Mouse (Mus musculus) MEL (cell line): ENCODE data around the gene Epb41l2. TPM values are rescaled to one million over a fixed set of nuclear protein-coding genes. Genes with fewer than 3 reads are reported as not detected.

ENCODE experiments used
- DNase-seq: peaks from one replicate; pipeline ENCODE4 v3.0.0; 2011; ENCODE audit warnings: low read depth, low spot score
- H3K27ac ChIP-seq: 2 replicates; pipeline ENCODE4 v1.5.1; 2012; ENCODE audit warnings: low read depth, mild to moderate bottlenecking, control low read depth, low read length, moderate library complexity; ENCODE audit not compliant: control insufficient read depth
- H3K27me3 ChIP-seq, 2 experiments: fragments of 150-350 bp in 1 of 2; sonication (generic) in 1 of 2; 2 replicates each; pipeline ENCODE4 v1.6.1; 2012; ENCODE audit warnings: low read length in 2 of 2, mild to moderate bottlenecking in 2 of 2, improper control_type of control experiment in 1 of 2, moderate library complexity in 1 of 2; ENCODE audit not compliant: insufficient read depth in 2 of 2, control insufficient read depth in 1 of 2
- H3K36me3 ChIP-seq, 2 experiments: 2 replicates each; pipeline ENCODE4 v1.6.1; 2012 to 2014; ENCODE audit warnings: low read length in 2 of 2, improper control_type of control experiment in 1 of 2, inconsistent platforms in 1 of 2, mild to moderate bottlenecking in 1 of 2; ENCODE audit not compliant: insufficient read depth in 2 of 2, control insufficient read depth in 1 of 2
- H3K4me1 ChIP-seq, 2 experiments: fragments of 150-350 bp in 1 of 2; sonication (generic) in 1 of 2; 2 replicates each; pipeline ENCODE4 v1.6.1; 2012; ENCODE audit warnings: low read length in 2 of 2, improper control_type of control experiment in 1 of 2, mild to moderate bottlenecking in 1 of 2; ENCODE audit not compliant: insufficient read depth in 2 of 2, control insufficient read depth in 1 of 2
- H3K4me3 ChIP-seq, 2 experiments: fragments of 150-350 bp in 1 of 2; sonication (generic) in 1 of 2; 2 replicates each; pipeline ENCODE4 v1.5.1; 2012; ENCODE audit warnings: low read depth in 2 of 2, low read length in 2 of 2, mild to moderate bottlenecking in 2 of 2, moderate library complexity in 2 of 2, control low read depth in 1 of 2, improper control_type of control experiment in 1 of 2; ENCODE audit not compliant: control insufficient read depth in 1 of 2, insufficient read depth in 1 of 2
- H3K79me2 ChIP-seq: 2 replicates; pipeline ENCODE4 v1.6.1; 2012; ENCODE audit warnings: mild to moderate bottlenecking, low read length, moderate library complexity; ENCODE audit not compliant: control insufficient read depth, poor library complexity, insufficient read depth
- H3K9ac ChIP-seq: 2 replicates; pipeline ENCODE4 v1.6.1; 2012; ENCODE audit warnings: low read depth, mild to moderate bottlenecking, control low read depth, low read length, moderate library complexity; ENCODE audit not compliant: control insufficient read depth, poor library complexity, severe bottlenecking
- H3K9me3 ChIP-seq: fragments of 150-350 bp; sonication (generic); replicated peaks from 2 replicates; pipeline ENCODE4 v1.6.1; 2012; ENCODE audit warnings: mild to moderate bottlenecking, low read length, improper control_type of control experiment, moderate library complexity; ENCODE audit not compliant: insufficient read depth
- CHD2 ChIP-seq: IDR thresholded peaks from 2 replicates; pipeline ENCODE4 v1.6.1; 2011; ENCODE audit warnings: low read length, improper control_type of control experiment
- CTCF ChIP-seq, 3 experiments: IDR thresholded peaks in 2 of 3; conservative IDR thresholded peaks in 1 of 3; 2 replicates each; pipeline ENCODE4 v1.5.1; 2011 to 2012; ENCODE audit warnings: low read length in 3 of 3, low read depth in 2 of 3, mild to moderate bottlenecking in 2 of 3, improper control_type of control experiment in 1 of 3, inconsistent platforms in 1 of 3, mixed read lengths in 1 of 3, moderate library complexity in 1 of 3; ENCODE audit not compliant: control insufficient read depth in 1 of 3, insufficient read depth in 1 of 3, poor library complexity in 1 of 3, severe bottlenecking in 1 of 3
- E2F4 ChIP-seq: IDR thresholded peaks from 2 replicates; pipeline ENCODE4 v1.6.1; 2011; ENCODE audit warnings: low read depth, low read length, improper control_type of control experiment, borderline replicate concordance
- ELF1 ChIP-seq: IDR thresholded peaks from 2 replicates; pipeline ENCODE4 v1.6.1; 2014; ENCODE audit warnings: low read depth, mild to moderate bottlenecking, inconsistent platforms, low read length, improper control_type of control experiment, moderate library complexity
- EP300 ChIP-seq, 2 experiments: IDR thresholded peaks; 2 replicates each; pipeline ENCODE4 v1.6.1; 2011; ENCODE audit warnings: improper control_type of control experiment in 2 of 2, low read length in 2 of 2, low read depth in 1 of 2, mild to moderate bottlenecking in 1 of 2
- ETS1 ChIP-seq: IDR thresholded peaks from 2 replicates; pipeline ENCODE4 v1.6.1; 2012; ENCODE audit warnings: low read depth, mild to moderate bottlenecking, inconsistent platforms, low read length, improper control_type of control experiment, moderate library complexity
- GATA1 ChIP-seq: IDR thresholded peaks from 2 replicates; pipeline ENCODE4 v1.6.1; 2011; ENCODE audit warnings: low read depth, low read length, improper control_type of control experiment
- HCFC1 ChIP-seq: IDR thresholded peaks from 2 replicates; pipeline ENCODE4 v1.6.1; 2012; ENCODE audit warnings: low read depth, mild to moderate bottlenecking, inconsistent platforms, low read length, improper control_type of control experiment, moderate library complexity
- JUND ChIP-seq: IDR thresholded peaks from 2 replicates; pipeline ENCODE4 v1.6.1; 2011; ENCODE audit warnings: low read depth, mild to moderate bottlenecking, improper control_type of control experiment, low read length
- KAT2A ChIP-seq: conservative IDR thresholded peaks from 2 replicates; pipeline ENCODE4 v1.6.1; 2012; ENCODE audit warnings: low read depth, low read length, improper control_type of control experiment, inconsistent platforms
- MAFK ChIP-seq: IDR thresholded peaks from 2 replicates; pipeline ENCODE4 v1.6.1; 2011; ENCODE audit warnings: low read depth, mild to moderate bottlenecking, low read length, improper control_type of control experiment, borderline replicate concordance
- MAX ChIP-seq: IDR thresholded peaks from 2 replicates; pipeline ENCODE4 v1.6.1; 2011; ENCODE audit warnings: low read length, improper control_type of control experiment
- MXI1 ChIP-seq: IDR thresholded peaks from 2 replicates; pipeline ENCODE4 v1.6.1; 2011; ENCODE audit warnings: mild to moderate bottlenecking, low read depth, low read length, improper control_type of control experiment
- MYC ChIP-seq: IDR thresholded peaks from 2 replicates; pipeline ENCODE4 v1.6.1; 2011; ENCODE audit warnings: low read depth, mild to moderate bottlenecking, low read length, improper control_type of control experiment, moderate library complexity
- NELFE ChIP-seq: IDR thresholded peaks from 2 replicates; pipeline ENCODE4 v1.6.1; 2011; ENCODE audit warnings: low read depth, low read length, improper control_type of control experiment
- NRF1 ChIP-seq: IDR thresholded peaks from 2 replicates; pipeline ENCODE4 v1.6.1; 2014; ENCODE audit warnings: low read depth, mild to moderate bottlenecking, inconsistent platforms, low read length, improper control_type of control experiment, moderate library complexity; ENCODE audit not compliant: poor library complexity, insufficient read depth, severe bottlenecking
- POLR2AphosphoS5 ChIP-seq: IDR thresholded peaks from 2 replicates; pipeline ENCODE4 v1.6.1; 2012; ENCODE audit warnings: low read depth, borderline replicate concordance, mild to moderate bottlenecking, inconsistent platforms, low read length, moderate library complexity, mixed read lengths
- RAD21 ChIP-seq: IDR thresholded peaks from 2 replicates; pipeline ENCODE4 v1.6.1; 2011; ENCODE audit warnings: mild to moderate bottlenecking, low read depth, low read length, improper control_type of control experiment
- RCOR1 ChIP-seq: IDR thresholded peaks from 2 replicates; pipeline ENCODE4 v1.6.1; 2012; ENCODE audit warnings: low read depth, mild to moderate bottlenecking, inconsistent platforms, low read length, improper control_type of control experiment
- SIN3A ChIP-seq: IDR thresholded peaks from 2 replicates; pipeline ENCODE4 v1.6.1; 2012; ENCODE audit warnings: low read length, improper control_type of control experiment, inconsistent platforms
- TAL1 ChIP-seq: IDR thresholded peaks from 2 replicates; pipeline ENCODE4 v1.6.1; 2012; ENCODE audit warnings: mild to moderate bottlenecking, inconsistent platforms, low read length, moderate library complexity, mixed read lengths
- TBP ChIP-seq: IDR thresholded peaks from 2 replicates; pipeline ENCODE4 v1.8.0; 2011; ENCODE audit warnings: low read depth, low read length, improper control_type of control experiment
- UBTF ChIP-seq: IDR thresholded peaks from 2 replicates; pipeline ENCODE4 v1.6.1; 2012; ENCODE audit warnings: low read depth, mild to moderate bottlenecking, inconsistent platforms, low read length, improper control_type of control experiment, moderate library complexity, borderline replicate concordance; ENCODE audit not compliant: insufficient read depth
- USF1 ChIP-seq: IDR thresholded peaks from 2 replicates; pipeline ENCODE4 v1.6.1; 2014; ENCODE audit warnings: low read depth, mild to moderate bottlenecking, inconsistent platforms, low read length, improper control_type of control experiment, moderate library complexity
- ZC3H11A ChIP-seq: IDR thresholded peaks from 2 replicates; pipeline ENCODE4 v1.6.1; 2012; ENCODE audit warnings: low read depth, mild to moderate bottlenecking, inconsistent platforms, low read length, improper control_type of control experiment
- ZMIZ1 ChIP-seq: IDR thresholded peaks from 2 replicates; pipeline ENCODE4 v1.6.1; 2012; ENCODE audit warnings: low read depth, mild to moderate bottlenecking, inconsistent platforms, low read length, improper control_type of control experiment, moderate library complexity
- ZNF384 ChIP-seq: IDR thresholded peaks from 2 replicates; pipeline ENCODE4 v1.6.1; 2012; ENCODE audit warnings: low read depth, mild to moderate bottlenecking, inconsistent platforms, low read length, improper control_type of control experiment
- polyA plus RNA-seq, 2 experiments: library from polyadenylated mRNA; stranded (reverse) in 1 of 2; unstranded in 1 of 2; fragments of >175 nt in 1 of 2; fragments of >200 nt in 1 of 2; gene quantifications; 2 replicates each; pipeline versions ENCODE4 v1.2.1 to v1.2.4; 2012; ENCODE audit warnings: low replicate concordance in 2 of 2, low read depth in 1 of 2; ENCODE audit not compliant: insufficient read length in 2 of 2, insufficient read depth in 1 of 2, missing spikeins in 1 of 2
- total RNA-seq: library from RNA; depleted of rRNA; stranded (reverse); fragments of 300-350 nt; gene quantifications from 2 replicates; pipeline ENCODE4 v1.2.3, GENCODE M21; 2012

Epb41l2 gene
- total and polyA plus RNA-seq, 3 experiments: 4.7 to 23.7 TPM; not detected in 1

DNA sequence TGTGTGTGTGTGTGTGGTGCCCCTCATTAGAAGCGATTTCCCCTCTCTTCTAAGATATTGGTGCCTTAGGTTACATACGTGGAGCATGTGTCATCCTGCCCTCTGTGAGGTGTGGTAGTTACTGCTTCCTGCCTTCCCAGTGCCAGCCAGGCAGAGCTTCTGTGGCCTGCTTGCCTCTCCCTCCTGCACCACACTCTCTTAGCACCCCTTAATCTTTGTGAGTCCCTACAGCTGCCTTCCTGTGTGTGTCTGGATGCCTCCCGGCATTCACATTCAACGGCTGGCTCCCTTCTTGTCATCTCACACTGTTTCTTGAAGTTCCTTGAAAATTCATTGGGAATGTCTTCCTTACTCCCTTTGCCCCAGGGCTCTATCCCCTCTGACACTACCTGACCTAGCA, 67.2 kb downstream of the Epb41l2 start:
- Histone ChIP-seq H3K27me3 (no peaks in the 10 kb centered on the region), H3K9me3 (no peaks in the 10 kb centered on the region), H3K4me1 (no peaks in the 10 kb centered on the region), H3K4me3 (no peak overlapping the region), H3K36me3 (no peaks in the 10 kb centered on the region), H3K27ac (no peak overlapping the region), H3K9ac (no peak overlapping the region), H3K79me2 (no peaks in the 10 kb centered on the region)
- TF ChIP-seq RAD21 (no peak), POLR2AphosphoS5 (no peak), UBTF (no peak), ZNF384 (no peak), KAT2A (no peak), ETS1 (no peak), GATA1 (no peak), ZC3H11A (no peak), MXI1 (no peak), CHD2 (no peak), NRF1 (no peak), HCFC1 (no peak), E2F4 (no peak), MAFK (no peak), TAL1 (no peak)
- TF ChIP-seq, all 39 proteins: peak for 0
- no peak for DNase-seq

DNA sequence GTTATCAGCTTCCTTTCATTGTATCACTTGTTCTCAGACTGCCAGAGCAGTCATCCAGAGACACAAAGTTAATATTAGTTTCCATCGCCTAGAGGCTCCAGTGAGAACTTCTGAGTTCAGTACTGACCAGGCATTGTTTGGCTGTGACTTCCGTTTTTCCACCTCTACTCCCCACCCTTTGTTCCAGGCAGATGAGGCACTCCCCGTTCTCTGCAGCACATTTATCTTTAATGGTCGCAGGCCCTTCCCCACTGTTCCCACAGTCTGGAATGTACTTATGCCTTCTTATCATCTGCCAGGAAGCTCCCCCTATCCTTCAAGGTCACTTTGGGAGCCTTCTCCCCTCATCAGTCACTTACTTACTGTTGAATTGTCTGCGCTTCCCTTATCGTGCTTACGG, 67.9 kb downstream of the Epb41l2 start:
- no peak overlapping the region for H3K4me3 ChIP-seq
- H3K79me2 ChIP-seq: no peaks in the 10 kb centered on the region
- no peaks in the 10 kb centered on the region for H3K36me3 ChIP-seq
- no peak overlapping the region for H3K9ac ChIP-seq
- H3K27me3 ChIP-seq: no peaks in the 10 kb centered on the region
- no peak for TF ChIP-seq TAL1
- no peak for TF ChIP-seq NELFE
- TF ChIP-seq ZC3H11A: no peak
- H3K9me3 ChIP-seq: no peaks in the 10 kb centered on the region
- no peak for DNase-seq
- no peak overlapping the region for H3K27ac ChIP-seq
- no peaks in the 10 kb centered on the region for H3K4me1 ChIP-seq

DNA sequence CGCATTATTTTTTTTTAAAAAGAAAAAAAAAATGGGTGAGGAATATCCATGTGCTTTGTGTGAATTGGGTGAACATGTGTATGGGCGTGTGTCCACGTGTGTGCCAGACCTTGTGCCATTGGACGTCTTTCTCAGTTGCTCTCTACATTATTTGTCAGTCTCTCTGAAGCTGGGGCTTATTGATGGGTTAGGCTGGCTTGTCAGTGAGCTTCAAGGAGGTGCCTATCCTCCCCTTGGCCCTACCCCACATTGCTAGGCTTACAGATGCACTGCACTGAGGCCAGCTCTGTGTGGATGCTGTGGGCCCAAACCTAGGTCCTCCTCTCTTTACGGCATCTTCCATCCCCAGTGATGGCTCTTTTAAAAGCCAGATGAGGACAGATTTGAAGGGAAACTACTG, 69.1 kb downstream of the Epb41l2 start:
- no peaks in the 10 kb centered on the region for H3K36me3 ChIP-seq
- H3K27me3 ChIP-seq: no peaks in the 10 kb centered on the region
- no peak for DNase-seq
- H3K27ac ChIP-seq: no peak overlapping the region
- no peak overlapping the region for H3K9ac ChIP-seq
- TF ChIP-seq NRF1 (no peak), NELFE (no peak), CTCF (IDR thresholded peaks at IDR 0.05 in 2 of 3, conservative IDR thresholded peaks at IDR 0.05 in 1 of 3; ENCODE audit: control insufficient read depth in 1 of 3, insufficient read depth in 1 of 3, low read depth in 2 of 3, low read length in 3 of 3, poor library complexity in 1 of 3, severe bottlenecking in 1 of 3) (no peak), USF1 (no peak), UBTF (no peak), EP300 (IDR thresholded peaks at IDR 0.05; ENCODE audit: low read depth in 1 of 2, low read length in 2 of 2) (no peak), MXI1 (no peak), TAL1 (no peak), RAD21 (no peak), ZNF384 (no peak), MYC (no peak), ZC3H11A (no peak), SIN3A (no peak), JUND (no peak), ZMIZ1 (no peak), TBP (no peak), GATA1 (no peak), MAX (no peak), RCOR1 (no peak), ELF1 (no peak)
- TF ChIP-seq, all 39 proteins: peak for 0
- Histone ChIP-seq H3K79me2 (no peaks in the 10 kb centered on the region), H3K4me1 (no peaks in the 10 kb centered on the region), H3K9me3 (no peaks in the 10 kb centered on the region), H3K4me3 (no peak overlapping the region)
